Mouse (Mus musculus): ENCODE results near the gene Lor.

Lor gene

DNA sequence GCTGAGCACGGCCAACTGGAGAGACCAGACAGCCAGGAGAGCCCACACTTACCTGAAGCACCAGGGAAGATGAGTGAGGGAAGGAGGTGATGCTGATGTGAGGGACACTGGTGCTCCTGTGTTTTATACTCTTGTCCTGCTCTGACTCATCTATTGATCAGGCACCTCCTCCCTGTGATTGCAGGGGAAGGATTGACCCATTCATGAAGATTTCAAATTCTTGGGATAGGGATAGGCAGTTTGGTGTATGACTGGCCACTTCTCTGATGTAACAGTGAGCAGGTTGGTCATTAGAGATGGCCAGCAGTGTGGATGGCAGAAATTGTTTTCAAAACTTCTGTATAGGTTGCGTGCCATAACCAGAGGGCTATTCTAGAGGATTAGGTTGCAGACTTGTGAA is at the start of gene Lor:
TSS of gene Lor (minus strand) at position 101 of the 400 bp plus-strand sequence.
- no peak for DNase-seq (ENCODE audit: low spot score in 2 of 2)

GRCm38 (mm10) chr3:92123847-92124246 is 40.9 kb upstream of the Lor start, which contains the start of gene Prr9:
Gene Prr9, minus strand, starts transcription at chr3:92123947.
- DNase-seq (ENCODE audit: low spot score in 2 of 2), result no peak

GRCm38 (mm10) chr3:92120902-92121301 is 38.0 kb upstream of the Lor start:
- no peak for DNase-seq (ENCODE audit: low spot score in 2 of 2)

- DNase-seq (ENCODE audit: low spot score in 2 of 2), result no peak
Observed at GRCm38 (mm10) chr3:92117930-92118329, 35.0 kb upstream of the Lor start.

- DNase-seq (ENCODE audit: low spot score in 2 of 2), result no peak
Observed at GRCm38 (mm10) chr3:92111526-92111925, 28.6 kb upstream of the Lor start.

DNA sequence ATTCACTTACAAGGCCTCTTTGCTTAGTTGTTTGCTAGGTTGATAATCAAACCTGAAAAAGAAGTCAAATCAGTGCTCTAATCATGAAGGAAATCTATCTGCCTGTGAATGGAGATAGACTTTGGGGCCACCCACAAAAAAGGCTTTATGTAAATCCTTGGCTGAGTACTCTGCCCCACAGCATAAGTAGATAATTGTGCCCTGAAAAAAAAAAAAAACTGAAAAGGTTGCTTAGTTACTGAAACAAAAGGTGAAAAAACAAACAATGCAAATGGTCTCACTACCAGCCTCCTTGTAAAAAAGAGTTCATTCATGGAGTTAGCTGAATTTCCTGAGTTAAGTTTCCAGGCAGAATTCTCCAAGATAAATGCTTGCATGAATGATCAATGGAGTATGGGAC is 27.8 kb upstream of the Lor start:
- no peak for DNase-seq (ENCODE audit: low spot score in 2 of 2)

DNA sequence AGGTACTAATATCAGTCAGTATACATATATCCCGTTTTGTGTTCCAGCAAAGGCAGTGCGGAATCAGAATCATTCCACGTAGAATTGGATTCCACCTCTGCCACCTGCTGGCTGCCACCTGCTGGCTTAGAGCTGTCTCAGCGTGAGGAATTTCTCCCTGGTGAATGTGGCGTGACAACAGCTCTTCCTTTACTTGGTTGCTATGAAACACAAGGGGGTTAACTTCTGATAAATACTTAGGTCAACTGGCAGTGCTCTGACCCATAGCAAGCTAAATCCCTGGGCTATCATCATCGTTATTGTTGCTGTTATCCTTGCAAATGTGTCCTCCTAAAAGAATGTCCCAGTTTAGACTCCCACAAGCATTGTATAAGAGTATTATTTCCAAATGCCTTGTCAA is 23.6 kb upstream of the Lor start:
- DNase-seq (ENCODE audit: low spot score in 2 of 2), result no peak

DNA sequence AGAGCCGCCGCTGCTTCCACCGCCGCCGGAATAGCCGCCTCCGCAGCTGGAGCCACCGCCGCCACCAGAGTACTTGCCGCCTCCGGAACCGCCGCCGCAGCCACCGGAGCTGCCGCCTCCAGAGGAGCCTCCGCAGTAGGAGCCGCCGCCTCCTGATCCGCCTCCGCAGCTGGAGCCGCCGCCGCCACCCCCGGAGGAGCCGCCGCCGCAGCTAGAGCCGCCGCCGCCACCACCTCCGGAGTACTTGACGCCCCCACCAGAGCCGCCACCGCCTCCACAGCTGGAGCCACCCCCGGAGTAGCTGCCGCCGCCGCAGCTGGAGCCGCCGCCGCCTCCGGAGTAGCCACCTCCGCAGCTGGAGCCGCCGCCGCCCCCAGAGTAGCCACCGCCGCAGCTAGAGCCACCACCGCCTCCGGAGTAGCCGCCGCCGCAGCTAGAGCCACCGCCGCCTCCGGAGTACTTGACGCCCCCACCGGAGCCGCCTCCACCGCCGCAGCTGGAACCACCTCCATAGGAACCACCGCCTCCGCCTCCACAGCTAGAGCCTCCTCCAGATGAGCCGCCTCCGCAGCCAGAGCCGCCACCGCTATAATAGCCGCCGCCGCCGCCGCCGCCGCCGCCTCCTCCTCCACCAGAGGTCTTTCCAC is 1.5 kb downstream of the Lor start:
- peak in 1 of 2 experiments; percentile 8 for DNase-seq (ENCODE audit: low spot score in 2 of 2)

DNA sequence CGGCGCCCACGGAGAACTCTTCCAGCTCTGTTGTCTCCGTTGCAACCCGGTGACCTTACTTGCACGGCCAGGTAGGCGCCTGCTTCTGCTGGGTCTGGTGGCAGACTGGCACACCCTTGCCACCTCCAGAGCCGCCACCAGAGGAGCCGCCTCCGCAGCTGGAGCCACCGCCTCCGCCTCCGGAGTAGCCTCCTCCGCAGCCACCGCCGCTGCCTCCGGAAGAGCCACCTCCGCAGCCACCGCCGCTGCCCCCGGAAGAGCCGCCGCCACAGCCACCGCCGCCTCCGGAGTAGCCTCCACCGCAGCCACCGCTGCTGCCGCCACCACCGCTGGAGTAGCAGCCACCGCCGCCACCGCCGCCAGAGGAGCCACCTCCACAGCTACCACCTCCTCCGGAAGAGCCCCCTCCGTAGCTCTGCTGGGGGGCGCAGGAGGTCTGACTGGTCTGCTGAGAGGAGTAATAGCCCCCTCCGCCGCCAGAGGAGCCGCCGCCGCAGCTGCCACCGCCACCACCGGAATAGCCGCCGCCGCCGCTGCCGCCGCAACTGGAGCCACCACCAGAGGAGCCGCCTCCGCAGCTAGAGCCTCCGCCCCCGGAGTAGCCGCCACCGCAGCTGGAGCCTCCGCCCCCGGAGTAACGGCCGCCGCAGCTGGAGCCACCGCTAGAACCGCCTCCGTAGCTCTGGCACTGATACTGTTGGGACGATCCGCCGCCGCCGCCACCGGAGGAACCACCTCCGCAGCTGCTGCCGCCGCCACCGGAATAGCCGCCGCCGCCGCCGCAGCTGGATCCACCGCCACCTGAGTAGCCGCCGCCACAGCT is 2.3 kb downstream of the Lor start:
- peak; percentile 43 to 59 for DNase-seq (ENCODE audit: low spot score in 2 of 2)

- no peak for DNase-seq (ENCODE audit: low spot score in 2 of 2)
Observed at GRCm38 (mm10) chr3:92050382-92051054, 32.4 kb downstream of the Lor start.

DNA sequence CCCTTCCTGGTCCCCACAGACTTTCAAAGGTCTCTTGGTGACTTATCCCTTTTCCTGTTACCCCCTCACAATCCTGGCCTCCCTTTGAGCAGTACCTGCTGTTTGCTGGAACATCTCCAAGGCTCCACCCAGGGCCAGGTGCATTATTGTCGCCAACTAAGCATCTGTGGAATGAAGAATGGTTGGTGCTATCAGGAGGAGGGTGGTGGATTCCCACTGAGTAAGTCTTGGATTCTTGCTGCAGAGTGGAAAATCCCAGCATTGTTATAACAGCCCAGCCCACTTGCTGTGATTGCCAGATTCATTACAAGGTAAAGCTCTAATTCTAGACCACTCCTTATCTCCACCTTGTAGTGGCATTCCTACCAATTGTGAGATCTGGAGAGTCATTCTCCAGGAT is 49.0 kb downstream of the Lor start:
- DNase-seq (ENCODE audit: low spot score in 2 of 2), result no peak

DNA sequence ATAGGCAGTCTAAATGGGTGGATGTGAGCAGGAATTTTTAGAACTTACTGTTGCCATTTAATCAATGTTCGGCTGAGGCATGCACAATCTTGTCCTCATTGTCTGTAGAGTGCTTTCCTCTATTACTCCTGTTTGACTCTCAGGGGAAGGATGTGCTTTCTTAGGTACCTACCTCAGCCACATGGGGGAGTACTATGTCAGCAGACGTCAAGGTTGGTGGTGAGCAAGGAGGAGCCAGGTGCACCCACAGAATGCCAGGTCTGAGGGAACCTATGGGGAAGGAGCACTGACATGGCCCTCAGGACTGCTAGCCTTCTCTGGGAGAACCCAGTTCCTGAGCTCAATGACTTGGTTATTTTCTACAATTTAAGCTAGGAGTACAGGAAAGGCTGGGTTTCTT is 49.7 kb downstream of the Lor start:
- DNase-seq (ENCODE audit: low spot score in 2 of 2), result no peak
